Mouse (Mus musculus): ENCODE data around the gene Zfp786. TPM values are rescaled to one million over a fixed set of nuclear protein-coding genes. Genes with fewer than 3 reads are reported as not detected.

Gene Zfp786
- total RNA-seq (2023): 0.27 TPM in 1 of 4 replicates, not detected in the others

GRCm38 (mm10) chr6:47830104-47831078 lies at the start of gene Zfp786:
Gene Zfp786 (minus strand): TSS chr6:47830867.

GRCm38 (mm10) chr6:47877058-47877457 lies 46.4 kb upstream of the Zfp786 start, which contains the start of gene Zfp282:
Gene Zfp282 (plus strand): TSS chr6:47877204.

GRCm38 (mm10) chr6:47835482-47835983 lies 4.9 kb upstream of the Zfp786 start, which contains the start of gene Zfp398:
Gene Zfp398 (plus strand): TSS chr6:47835661.

GRCm38 (mm10) chr6:47813257-47813878 lies 17.3 kb downstream of the Zfp786 start, which contains the start of gene Pdia4:
Gene Pdia4 (minus strand): TSS chr6:47813430.

Other genes with a start within 250 kb of the Zfp786 start
- 39.4 to 45.5 TPM (median 42.0 TPM) in 4 replicates for gene Ezh2, start 235.5 kb downstream of the Zfp786 start, total RNA-seq (2023)
- 186 to 205 TPM (median 195 TPM) in 4 replicates for gene Pdia4, start 17.4 kb downstream of the Zfp786 start, total RNA-seq (2023)
- gene Zfp398, start 4.8 kb upstream of the Zfp786 start, total RNA-seq (2023): 27.1 to 32.4 TPM (median 28.6 TPM) in 4 replicates
- 13.5 to 15.6 TPM (median 15.0 TPM) in 4 replicates for gene Zfp282, start 46.3 kb upstream of the Zfp786 start, total RNA-seq (2023)
- 28.5 to 33.7 TPM (median 30.8 TPM) in 4 replicates for gene Zfp212, start 89.6 kb upstream of the Zfp786 start, total RNA-seq (2023)
- gene Zfp956, start 122.5 kb upstream of the Zfp786 start, total RNA-seq (2023): 27.9 to 34.3 TPM (median 31.3 TPM) in 4 replicates
- 42.4 to 52.1 TPM (median 45.6 TPM) in 4 replicates for gene Zfp777, start 218.0 kb upstream of the Zfp786 start, total RNA-seq (2023)

Data from B cell, adult 62 days (primary cell).